Mouse (Mus musculus) embryonic facial prominence, embryonic 15.5 days (tissue): ENCODE measurements around the gene 2010003K11Rik. TPM values are rescaled to one million over a fixed set of nuclear protein-coding genes. Genes with fewer than 3 reads are reported as not detected.

Source experiments
- ATAC-seq: fragments of 200-750 bp; cut with Nextera tagmentation; 2 replicates; pipeline ENCODE4 v1.8.0; 2017; ENCODE audit warnings: low read depth, moderate TSS enrichment; ENCODE audit not compliant: insufficient number of reproducible peaks, low FRiP score, low TSS enrichment
- H3K27ac ChIP-seq: fragments of 300-500 bp; sonication (generic); replicated peaks from 2 replicates; pipeline ENCODE4 v1.5.1; 2015; ENCODE audit warnings: mild to moderate bottlenecking, inconsistent platforms
- H3K27me3 ChIP-seq: fragments of 300-500 bp; sonication (generic); 2 replicates; pipeline ENCODE4 v1.6.1; 2015; ENCODE audit warnings: inconsistent platforms
- H3K36me3 ChIP-seq: fragments of 300-500 bp; sonication (generic); 2 replicates; pipeline ENCODE4 v1.6.1; 2015; ENCODE audit warnings: mild to moderate bottlenecking, inconsistent platforms
- H3K4me1 ChIP-seq: fragments of 300-500 bp; sonication (generic); 2 replicates; pipeline ENCODE4 v1.6.1; 2015; ENCODE audit warnings: inconsistent platforms
- H3K4me2 ChIP-seq: fragments of 300-500 bp; sonication (generic); replicated peaks from 2 replicates; pipeline ENCODE4 v1.6.1; 2015; ENCODE audit warnings: mild to moderate bottlenecking, inconsistent platforms
- H3K4me3 ChIP-seq: fragments of 300-500 bp; sonication (generic); replicated peaks from 2 replicates; pipeline ENCODE4 v1.5.1; 2015; ENCODE audit warnings: mild to moderate bottlenecking, inconsistent platforms
- H3K9ac ChIP-seq: fragments of 300-500 bp; sonication (generic); 2 replicates; pipeline ENCODE4 v1.6.1; 2015; ENCODE audit warnings: inconsistent platforms
- H3K9me3 ChIP-seq: fragments of 300-500 bp; sonication (generic); replicated peaks from 2 replicates; pipeline ENCODE4 v1.6.1; 2016; ENCODE audit warnings: inconsistent platforms
- WGBS: fragments of 180-500 bp; shearing (Covaris S2); methylation state at CpG from one replicate; pipeline ENCODE4 v1.1.7; 2015; 5-methylcytosine and 5-hydroxymethylcytosine counted together
- polyA plus RNA-seq: library from polyadenylated mRNA; unstranded; fragments of >200 nt; fragmentation: Nextera tagmentation; extraction: Ambion mirVana; gene quantifications from 2 replicates; pipeline ENCODE4 v1.2.1, GENCODE M21; 2015

2010003K11Rik gene
- polyA plus RNA-seq, 1 experiment from 2014 or later: not detected

- Histone ChIP-seq H3K27ac (no peak overlapping the region), H3K27me3 (no peaks in the 10 kb centered on the region), H3K4me3 (no peak overlapping the region), H3K4me1 (peaks cover 8% of the 10 kb centered on the region; the same call in 1 of the 2 replicates), H3K36me3 (no peaks in the 10 kb centered on the region), H3K9ac (no peak overlapping the region), H3K4me2 (no peak overlapping the region), H3K9me3 (no peaks in the 10 kb centered on the region)
- whole genome bisulfite sequencing: 87% methylated on average over 3 of the region's 3 CpGs
- no peak for ATAC-seq
Observed at GRCm38 (mm10) chr19:4496535-4497262, 1.7 kb downstream of the 2010003K11Rik start.

GRCm38 (mm10) chr19:4495814-4496213 is 2.6 kb downstream of the 2010003K11Rik start:
- ATAC-seq: no peak
- 78% methylated on average over 5 of the region's 5 CpGs for WGBS
- Histone ChIP-seq H3K4me2 (no peak overlapping the region), H3K9me3 (no peaks in the 10 kb centered on the region), H3K9ac (no peak overlapping the region), H3K27ac (no peak overlapping the region), H3K27me3 (no peaks in the 10 kb centered on the region), H3K36me3 (no peaks in the 10 kb centered on the region), H3K4me1 (peaks cover 8% of the 10 kb centered on the region; the same call in 1 of the 2 replicates), H3K4me3 (no peak overlapping the region)

- Histone ChIP-seq H3K36me3 (no peaks in the 10 kb centered on the region), H3K4me2 (no peak overlapping the region), H3K4me1 (peaks cover 8% of the 10 kb centered on the region; the same call in 1 of the 2 replicates), H3K4me3 (no peak overlapping the region), H3K27ac (no peak overlapping the region), H3K9me3 (no peaks in the 10 kb centered on the region), H3K9ac (no peak overlapping the region), H3K27me3 (no peaks in the 10 kb centered on the region)
- ATAC-seq: no peak
- WGBS: 66% methylated on average over 7 of the region's 7 CpGs
Observed at GRCm38 (mm10) chr19:4494707-4495106, 3.7 kb downstream of the 2010003K11Rik start.

- H3K36me3 ChIP-seq: no peaks in the 10 kb centered on the region
- H3K27ac ChIP-seq: no peak overlapping the region
- no peak overlapping the region for H3K4me3 ChIP-seq
- 43% methylated on average over 9 of the region's 9 CpGs for WGBS
- ATAC-seq: no peak
- H3K9ac ChIP-seq: no peak overlapping the region
- no peaks in the 10 kb centered on the region for H3K27me3 ChIP-seq
- peaks cover 4% of the 10 kb centered on the region; the same call in 1 of the 2 replicates for H3K4me1 ChIP-seq
- H3K4me2 ChIP-seq: no peak overlapping the region
- no peaks in the 10 kb centered on the region for H3K9me3 ChIP-seq
Observed at GRCm38 (mm10) chr19:4492526-4493296, 5.7 kb downstream of the 2010003K11Rik start.

GRCm38 (mm10) chr19:4491080-4491695 is 7.2 kb downstream of the 2010003K11Rik start:
- Histone ChIP-seq H3K36me3 (no peaks in the 10 kb centered on the region), H3K4me2 (no peak overlapping the region), H3K27ac (no peak overlapping the region), H3K4me3 (no peak overlapping the region), H3K9ac (no peak overlapping the region), H3K9me3 (no peaks in the 10 kb centered on the region), H3K4me1 (no peaks in the 10 kb centered on the region), H3K27me3 (no peaks in the 10 kb centered on the region)
- 66% methylated on average over 10 of the region's 10 CpGs for WGBS
- ATAC-seq: no peak

- Histone ChIP-seq H3K9me3 (no peaks in the 10 kb centered on the region), H3K4me1 (no peaks in the 10 kb centered on the region), H3K27ac (no peak overlapping the region), H3K27me3 (no peaks in the 10 kb centered on the region), H3K9ac (no peak overlapping the region), H3K4me2 (no peak overlapping the region), H3K4me3 (no peak overlapping the region), H3K36me3 (no peaks in the 10 kb centered on the region)
- 50% methylated on average over 2 of the region's 2 CpGs for WGBS
- no peak for ATAC-seq
Observed at GRCm38 (mm10) chr19:4487877-4488276, 10.5 kb downstream of the 2010003K11Rik start.

- no peak overlapping the region for H3K27ac ChIP-seq
- no peak overlapping the region for H3K9ac ChIP-seq
- no peak for ATAC-seq
- no peaks in the 10 kb centered on the region for H3K27me3 ChIP-seq
- H3K4me1 ChIP-seq: no peaks in the 10 kb centered on the region
- no peak overlapping the region for H3K4me3 ChIP-seq
- H3K9me3 ChIP-seq: no peaks in the 10 kb centered on the region
- 28% methylated on average over 5 of the region's 5 CpGs for WGBS
- H3K36me3 ChIP-seq: no peaks in the 10 kb centered on the region
- no peak overlapping the region for H3K4me2 ChIP-seq
Observed at GRCm38 (mm10) chr19:4485006-4485405, 13.4 kb downstream of the 2010003K11Rik start.

- Histone ChIP-seq H3K36me3 (no peaks in the 10 kb centered on the region), H3K9ac (no peak overlapping the region), H3K27me3 (no peaks in the 10 kb centered on the region; the same call in 1 of the 2 replicates), H3K4me1 (peaks cover 5% of the 10 kb centered on the region), H3K4me3 (no peak overlapping the region), H3K4me2 (no peak overlapping the region), H3K27ac (no peak overlapping the region), H3K9me3 (no peaks in the 10 kb centered on the region)
- ATAC-seq: no peak
- 86% methylated on average over 3 of the region's 3 CpGs for whole genome bisulfite sequencing
Observed at GRCm38 (mm10) chr19:4482111-4482859, 16.1 kb downstream of the 2010003K11Rik start.

GRCm38 (mm10) chr19:4481326-4481725 is 17.1 kb downstream of the 2010003K11Rik start:
- Histone ChIP-seq H3K27me3 (peaks cover 6% of the 10 kb centered on the region; the same call in 1 of the 2 replicates), H3K9me3 (no peaks in the 10 kb centered on the region), H3K4me1 (peaks cover 13% of the 10 kb centered on the region), H3K27ac (no peak overlapping the region), H3K9ac (no peak overlapping the region), H3K36me3 (no peaks in the 10 kb centered on the region), H3K4me2 (no peak overlapping the region), H3K4me3 (no peak overlapping the region)
- ATAC-seq: no peak
- 33% methylated on average over 4 of the region's 4 CpGs for WGBS

- no peaks in the 10 kb centered on the region for H3K36me3 ChIP-seq
- H3K4me3 ChIP-seq: no peak overlapping the region
- ATAC-seq: no peak
- H3K27me3 ChIP-seq: peaks cover 17% of the 10 kb centered on the region
- H3K4me1 ChIP-seq: peaks cover 14% of the 10 kb centered on the region
- no peak overlapping the region for H3K9ac ChIP-seq
- H3K4me2 ChIP-seq: no peak overlapping the region
- H3K9me3 ChIP-seq: no peaks in the 10 kb centered on the region
- 82% methylated on average over 2 of the region's 2 CpGs for WGBS
- no peak overlapping the region for H3K27ac ChIP-seq
Observed at GRCm38 (mm10) chr19:4480041-4480440, 18.3 kb downstream of the 2010003K11Rik start.

GRCm38 (mm10) chr19:4478190-4478516 is 20.2 kb downstream of the 2010003K11Rik start:
- Histone ChIP-seq H3K4me3 (no peak overlapping the region), H3K4me2 (no peak overlapping the region), H3K4me1 (peaks cover 14% of the 10 kb centered on the region), H3K27ac (no peak overlapping the region), H3K36me3 (no peaks in the 10 kb centered on the region), H3K9ac (no peak overlapping the region), H3K9me3 (no peaks in the 10 kb centered on the region), H3K27me3 (peaks cover 17% of the 10 kb centered on the region)
- ATAC-seq: no peak
- WGBS: 28% methylated on average over 1 of the region's 1 CpGs
